Mouse (Mus musculus) olfactory bulb, adult 2 months (tissue): ENCODE measurements around the gene Gm49380.

Experiments used
- CTCF ChIP-seq: fragments of 200-500 bp; IDR thresholded peaks from 2 replicates; pipeline ENCODE4 v1.5.1; 2012; ENCODE audit warnings: low read depth, mild to moderate bottlenecking, low read length, moderate library complexity; ENCODE audit not compliant: insufficient read depth
- POLR2A ChIP-seq: fragments of 200-500 bp; IDR thresholded peaks from 2 replicates; pipeline ENCODE4 v1.6.1; 2012; ENCODE audit warnings: mild to moderate bottlenecking, low read depth, low read length, moderate library complexity; ENCODE audit not compliant: insufficient read depth

DNA sequence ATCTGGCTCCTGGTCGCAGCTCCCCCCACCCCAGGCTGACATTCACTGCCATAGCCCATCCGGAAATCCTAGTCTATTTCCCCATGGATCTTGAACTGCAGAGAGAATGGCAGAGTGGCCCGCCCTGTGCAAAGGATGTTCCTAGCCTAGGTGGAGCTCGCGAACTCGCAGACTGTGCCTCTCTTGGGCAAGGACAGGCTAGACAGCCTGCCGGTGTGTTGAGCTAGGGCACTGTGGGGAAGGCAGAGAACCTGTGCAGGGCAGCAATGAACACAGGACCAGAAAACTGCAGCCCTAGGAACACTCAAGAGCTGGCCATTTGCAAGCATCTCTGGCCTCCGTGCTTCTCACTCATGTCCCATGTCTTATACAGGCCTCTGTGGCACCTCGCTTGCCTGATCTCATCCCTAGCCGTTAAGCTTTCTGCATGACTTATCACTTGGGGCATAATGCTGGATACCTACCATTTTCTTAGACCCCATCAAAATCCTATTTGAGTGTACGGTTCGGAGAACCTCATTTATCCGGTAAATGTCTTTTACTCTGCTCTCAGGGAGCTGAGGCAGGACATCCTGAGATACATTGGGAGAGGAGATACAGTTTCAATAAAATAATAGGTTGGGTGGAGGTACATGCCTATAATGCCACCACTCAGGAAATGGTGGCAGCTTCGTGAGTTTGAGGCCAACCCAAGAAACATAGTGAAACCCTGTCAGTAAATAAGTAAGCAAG lies 68.7 kb downstream of the Gm49380 start:
- TF ChIP-seq CTCF (no peak), POLR2A (no peak)
